Mouse (Mus musculus): Measurements from ENCODE around the gene Ovgp1.

GRCm38 (mm10) chr3:106014546-106014945, 41.0 kb downstream of the Ovgp1 start, which contains the start of gene Pifo:
- TF ChIP-seq CTCF (IDR thresholded peaks at IDR 0.05; ENCODE audit: low read depth) (no peak), EP300 (optimal IDR thresholded peaks at IDR 0.05) (no peak)
